Mouse (Mus musculus) thymus, postnatal 25 days (tissue): ENCODE measurements around the gene Krcc1.
"Not testable (repeated sequence)": the region's sequence is repeated elsewhere in the genome, so short reads cannot be mapped to it uniquely, and the experiment has no call there.

Experiments
- DNase-seq: peaks from one replicate; pipeline ENCODE4 v3.0.0; 2022

The Krcc1 gene

DNA sequence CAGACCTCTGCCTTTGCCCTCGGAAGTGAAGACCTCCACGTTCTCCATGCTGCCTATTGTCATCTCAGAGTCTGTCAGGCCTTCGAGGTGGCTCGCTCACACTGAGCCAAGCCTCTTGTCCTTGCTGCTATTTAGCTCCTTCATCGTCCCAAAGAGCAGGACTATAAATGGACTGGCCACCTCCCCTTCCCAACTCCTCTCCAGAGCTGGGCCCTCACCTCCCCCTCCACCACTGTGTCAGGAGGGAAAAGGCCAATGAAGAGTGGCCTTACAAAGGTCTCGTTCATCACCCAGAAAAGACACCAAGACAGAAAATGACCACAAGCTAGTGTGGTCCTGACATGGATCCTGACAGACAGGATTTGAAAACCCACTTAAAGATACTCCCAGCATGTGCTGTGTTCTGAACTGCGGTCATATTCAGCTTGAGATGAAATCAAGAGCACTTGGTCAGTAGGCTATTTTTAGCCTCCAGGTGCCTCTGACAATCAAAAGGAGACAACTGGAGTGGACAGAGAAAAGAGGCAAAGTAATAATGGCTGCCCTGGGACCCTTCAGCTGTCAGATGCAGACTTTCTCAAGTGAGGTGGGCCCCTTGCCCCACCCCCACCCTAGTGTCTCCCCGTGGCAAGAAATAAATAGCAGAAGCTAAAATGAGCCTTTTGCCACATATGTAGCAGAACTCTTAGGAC, 9.2 kb upstream of the Krcc1 start:
- DNase-seq: no peak

DNA sequence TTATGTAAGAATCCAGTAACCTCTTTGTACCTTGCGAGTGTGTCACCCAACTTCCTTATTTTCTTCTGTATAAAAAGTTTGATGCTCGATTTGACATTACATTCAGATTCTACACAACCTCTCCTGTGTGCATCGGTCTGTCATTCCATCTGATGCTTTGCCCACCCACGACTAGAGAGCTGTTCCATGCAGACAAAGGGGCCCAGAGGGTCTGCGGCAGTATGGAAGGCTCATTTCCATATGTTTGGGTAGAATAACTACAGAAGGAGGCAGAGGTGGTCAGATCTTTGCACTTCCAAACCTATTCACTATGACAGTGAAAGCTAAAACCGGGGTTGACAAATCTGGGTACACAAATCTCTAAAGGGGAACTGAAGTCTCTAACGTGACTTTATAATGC, 3.9 kb upstream of the Krcc1 start:
- not testable (repeated sequence) for DNase-seq

DNA sequence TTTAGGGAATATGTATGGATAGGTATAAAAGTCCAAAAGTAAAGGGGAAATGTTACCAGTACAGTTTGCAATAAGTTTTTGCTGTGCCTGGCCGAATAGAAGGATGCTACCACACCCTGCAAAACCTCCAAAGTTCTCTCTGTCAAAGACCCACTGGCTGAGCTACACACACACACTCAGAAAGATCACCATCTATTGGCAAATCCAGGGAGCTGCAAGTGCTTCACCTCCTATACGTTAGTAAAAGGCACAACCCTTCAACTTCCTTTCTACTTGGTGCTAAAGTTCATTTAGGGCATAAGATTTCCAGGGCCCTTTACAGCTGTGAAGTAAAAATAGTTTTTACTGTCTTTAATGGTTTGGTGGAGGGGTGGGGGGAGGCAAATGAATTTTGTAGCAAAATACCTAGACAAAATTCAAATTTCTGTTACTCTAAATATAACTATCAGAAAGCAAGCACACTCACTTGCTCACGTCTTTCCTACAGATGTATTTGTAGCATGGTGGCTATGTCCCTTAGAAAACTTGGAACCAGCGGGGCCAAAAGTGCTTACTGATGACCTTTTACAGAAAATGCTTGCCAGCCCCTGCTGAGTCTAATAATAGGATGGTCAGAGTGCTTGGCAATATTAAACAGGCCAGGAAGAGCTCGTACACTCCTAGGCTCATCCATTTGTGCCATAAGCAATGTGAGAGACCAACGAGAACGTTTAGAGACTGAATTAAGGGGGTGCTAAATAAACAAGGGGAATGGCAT, 2.4 kb upstream of the Krcc1 start:
- peak; percentile 52 for DNase-seq

DNA sequence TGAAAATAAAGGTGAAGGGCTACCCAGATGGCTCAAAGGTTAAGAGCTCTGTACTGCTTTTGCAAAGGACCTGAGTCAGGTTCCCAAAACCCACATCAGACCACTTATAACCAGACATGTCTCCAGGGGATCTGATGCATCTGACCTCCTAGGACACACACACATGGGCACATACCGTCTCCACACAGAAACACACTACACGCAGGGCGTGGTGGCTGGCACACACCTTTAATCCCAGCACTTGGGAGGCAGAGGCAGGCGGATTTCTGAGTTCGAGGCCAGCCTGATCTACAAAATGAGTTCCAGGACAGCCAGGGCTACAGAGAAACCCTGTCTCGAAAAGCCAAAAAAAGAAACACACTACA, 1.8 kb upstream of the Krcc1 start:
- DNase-seq: not testable (repeated sequence)

DNA sequence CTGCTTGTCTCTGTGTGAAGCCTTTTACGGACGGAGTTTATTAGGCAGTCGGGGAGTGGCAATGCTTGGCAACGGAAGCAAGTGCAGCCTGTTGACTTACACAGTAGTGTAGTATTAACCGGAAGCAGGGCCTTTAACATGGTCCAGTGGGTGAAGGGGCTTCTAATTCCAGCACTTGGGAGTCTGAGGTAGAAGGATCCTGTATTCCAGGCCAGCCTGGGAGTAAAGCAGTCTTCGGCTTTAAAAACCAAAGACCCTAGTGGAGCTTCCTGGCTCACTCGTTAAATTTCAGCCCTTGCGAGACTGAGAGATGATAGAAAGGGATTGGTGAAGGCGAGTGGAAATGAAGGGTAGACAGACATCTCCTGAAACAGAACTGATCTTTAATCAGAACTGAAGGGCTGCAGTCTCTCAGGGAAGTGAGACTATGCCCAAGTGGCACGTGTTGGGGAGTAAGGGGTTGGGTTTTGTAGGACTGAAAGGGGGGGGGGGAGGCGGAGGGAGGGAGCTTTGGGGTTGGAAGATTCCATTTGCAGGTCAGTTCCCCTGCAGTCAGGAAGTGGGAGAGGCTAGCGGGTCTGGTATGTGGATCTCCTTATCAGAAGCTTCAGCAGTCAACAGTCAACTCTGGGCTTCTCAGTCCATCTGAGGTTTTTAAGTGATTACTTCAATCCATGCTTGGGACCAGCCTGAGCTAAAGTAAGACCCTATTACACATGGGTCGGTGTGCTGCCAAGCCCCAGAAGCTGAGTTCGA, 998 bp upstream of the Krcc1 start:
- DNase-seq: peak; percentile 34

DNA sequence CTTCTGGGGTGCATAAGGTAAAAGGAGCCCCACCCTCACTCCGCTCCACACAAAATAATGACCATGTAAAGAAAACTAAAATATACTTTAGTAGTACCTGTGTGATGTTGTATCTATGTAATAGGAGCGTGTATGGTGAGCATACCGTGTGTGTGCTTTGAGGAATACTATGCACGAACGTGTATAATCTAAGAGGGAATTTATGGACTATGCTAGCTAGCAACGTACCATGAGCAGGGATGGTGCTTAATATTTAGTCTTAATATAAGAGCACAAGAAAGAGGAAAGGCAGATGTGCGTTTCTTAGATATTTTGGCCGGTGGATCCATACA, 454 bp upstream of the Krcc1 start:
- DNase-seq: no peak

DNA sequence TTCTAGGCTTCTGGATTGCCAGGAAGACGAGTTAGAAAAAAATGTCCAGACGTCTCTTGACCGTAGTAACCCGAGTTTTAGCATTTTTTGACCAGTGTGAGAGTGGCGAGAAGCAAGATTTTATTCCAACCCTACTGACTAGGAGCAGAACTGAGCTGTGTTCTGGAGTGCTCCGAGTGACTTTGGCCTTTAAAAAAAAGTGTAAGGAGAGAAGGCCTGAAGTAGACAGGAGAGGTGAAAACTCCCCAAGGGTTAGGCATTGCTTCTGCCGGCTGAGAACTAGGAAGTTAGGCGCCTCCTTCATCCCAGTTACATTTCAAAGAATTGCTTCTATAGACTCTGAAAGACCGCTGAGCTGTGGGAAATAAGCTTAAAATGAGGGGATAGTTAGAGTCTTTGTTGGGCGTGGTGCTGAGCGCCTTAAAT, 852 bp downstream of the Krcc1 start:
- DNase-seq: peak; percentile 42

DNA sequence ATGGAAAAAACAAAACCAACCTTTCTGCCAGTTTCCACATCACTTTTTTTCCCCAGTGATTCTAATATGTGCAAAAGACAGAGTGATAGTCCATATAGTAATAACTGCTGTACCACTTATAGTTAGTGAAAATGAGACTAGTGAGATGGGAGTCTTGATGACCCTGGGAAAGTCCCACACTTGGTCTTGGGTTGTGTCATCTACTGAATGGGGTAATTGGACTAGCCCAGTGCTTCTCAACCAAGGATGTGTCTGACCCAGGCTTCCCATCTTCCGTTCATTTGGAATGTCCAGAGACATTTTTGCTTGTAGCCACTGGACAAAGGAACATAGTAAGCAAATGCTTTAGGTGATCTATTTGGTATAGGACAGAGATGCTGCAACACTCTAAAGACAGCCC, 2.2 kb downstream of the Krcc1 start:
- no peak for DNase-seq

DNA sequence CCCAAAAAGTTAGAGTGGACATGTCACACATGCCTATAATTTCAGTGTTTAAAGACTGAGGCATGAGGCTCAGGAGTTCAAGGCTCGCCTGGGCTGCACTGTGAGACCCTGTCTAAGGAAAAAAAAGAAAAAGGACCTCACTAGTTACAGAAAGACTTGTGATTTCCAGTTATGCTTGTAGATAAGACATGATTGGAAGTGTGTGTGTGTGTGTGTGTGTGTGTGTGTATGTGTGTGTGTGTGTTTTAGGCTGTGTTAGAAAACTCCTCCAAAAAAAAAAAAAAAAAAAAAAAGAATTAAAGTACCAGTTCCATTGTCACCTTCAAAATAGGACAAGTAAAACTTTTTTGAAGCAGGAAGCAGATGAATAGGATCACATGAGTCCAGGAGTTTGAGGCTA, 3.1 kb downstream of the Krcc1 start:
- DNase-seq: no peak

DNA sequence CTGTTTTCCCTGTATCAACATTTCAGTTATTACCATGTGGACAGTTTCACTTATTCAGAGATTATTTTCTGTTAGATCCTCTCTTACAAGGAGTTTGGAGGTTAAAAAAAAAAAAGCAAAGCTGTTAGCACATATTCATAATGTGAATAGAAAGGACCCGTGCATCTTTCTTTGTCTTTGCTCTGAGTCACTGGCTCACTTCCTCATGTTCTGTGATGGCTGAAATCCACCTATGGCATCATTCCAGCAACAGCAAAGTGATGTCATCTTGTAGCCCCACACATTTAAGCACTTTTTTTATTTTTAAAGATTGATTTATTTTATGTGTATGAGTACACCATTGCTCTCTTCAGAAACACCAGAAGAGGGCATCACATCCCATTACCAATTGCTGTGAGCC, 7.9 kb downstream of the Krcc1 start:
- no peak for DNase-seq

DNA sequence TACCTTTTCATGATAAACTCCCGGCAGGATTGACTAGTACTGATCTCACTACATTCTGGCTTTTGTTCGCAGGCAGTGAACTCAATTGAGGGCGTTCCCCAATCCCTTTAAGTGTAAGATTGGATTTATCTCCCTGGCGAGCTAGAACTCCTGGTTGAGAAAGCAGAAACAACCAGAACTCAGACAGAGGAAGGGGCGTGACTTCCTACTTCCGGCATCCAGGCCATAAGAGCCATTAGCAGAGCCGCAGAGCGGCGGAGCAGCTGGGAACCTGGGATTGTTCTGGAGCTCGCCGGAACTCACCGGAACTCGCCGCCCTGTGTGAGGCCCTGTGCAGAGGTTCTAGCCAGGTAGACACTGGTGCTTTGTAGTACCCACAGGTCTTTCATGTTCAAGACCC, 22.0 kb downstream of the Krcc1 start:
- no peak for DNase-seq

DNA sequence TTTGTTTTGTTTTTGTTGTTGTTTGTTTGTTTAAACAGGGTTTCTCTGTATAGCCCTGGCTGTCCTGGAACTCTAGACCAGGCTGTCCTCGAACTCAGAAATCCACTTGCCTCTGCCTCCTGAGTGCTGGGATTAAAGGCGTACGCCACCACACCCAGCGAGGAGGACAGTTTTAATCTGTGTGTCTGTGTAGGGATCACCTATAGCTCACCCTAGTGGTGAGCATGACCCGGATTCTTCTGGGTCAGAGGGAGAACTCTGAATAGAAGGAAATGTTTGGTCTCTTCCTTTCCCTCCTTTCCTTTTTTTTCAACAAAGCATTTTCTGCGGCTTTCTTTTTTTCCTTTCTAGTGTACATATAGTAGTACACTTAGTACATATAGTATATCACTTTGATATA, 23.8 kb downstream of the Krcc1 start:
- no peak for DNase-seq

DNA sequence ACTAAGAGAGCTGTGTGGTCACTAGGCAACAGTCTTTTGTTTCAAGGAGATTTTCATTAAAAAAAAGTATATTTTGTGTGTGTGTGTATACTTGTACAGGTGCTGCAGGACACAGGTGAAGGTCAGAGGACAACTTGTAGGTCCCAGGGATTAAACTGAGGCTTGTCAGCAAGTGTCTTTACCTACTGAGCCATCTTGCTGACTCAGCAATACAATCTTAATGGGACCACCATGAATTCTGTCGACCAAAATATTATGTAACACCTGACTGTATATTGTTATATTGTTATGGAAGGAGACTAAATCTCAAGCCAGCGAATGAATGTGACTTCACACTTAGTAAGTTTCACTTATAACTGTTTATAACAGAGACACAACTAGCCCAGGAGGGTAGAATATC, 26.6 kb downstream of the Krcc1 start:
- DNase-seq: no peak

DNA sequence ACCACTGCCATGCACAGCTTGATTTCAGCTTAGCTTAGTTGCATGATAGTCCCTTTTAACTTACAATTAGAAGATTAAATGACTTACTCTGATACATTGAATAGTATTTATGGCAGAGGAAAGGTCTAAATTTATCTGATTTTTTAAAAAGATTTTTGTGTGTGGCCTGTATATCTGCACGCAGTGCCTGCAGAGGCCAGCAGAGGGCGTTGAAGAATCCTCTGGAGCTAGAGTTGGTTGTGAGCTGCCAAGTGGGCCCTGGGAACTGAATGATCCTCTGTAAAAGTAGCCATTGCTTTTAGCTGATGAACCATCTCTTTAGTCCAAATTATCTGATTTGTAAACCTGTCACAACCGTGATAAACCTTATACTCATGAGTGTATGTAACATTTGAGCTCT, 27.3 kb downstream of the Krcc1 start:
- peak; percentile 72 for DNase-seq

DNA sequence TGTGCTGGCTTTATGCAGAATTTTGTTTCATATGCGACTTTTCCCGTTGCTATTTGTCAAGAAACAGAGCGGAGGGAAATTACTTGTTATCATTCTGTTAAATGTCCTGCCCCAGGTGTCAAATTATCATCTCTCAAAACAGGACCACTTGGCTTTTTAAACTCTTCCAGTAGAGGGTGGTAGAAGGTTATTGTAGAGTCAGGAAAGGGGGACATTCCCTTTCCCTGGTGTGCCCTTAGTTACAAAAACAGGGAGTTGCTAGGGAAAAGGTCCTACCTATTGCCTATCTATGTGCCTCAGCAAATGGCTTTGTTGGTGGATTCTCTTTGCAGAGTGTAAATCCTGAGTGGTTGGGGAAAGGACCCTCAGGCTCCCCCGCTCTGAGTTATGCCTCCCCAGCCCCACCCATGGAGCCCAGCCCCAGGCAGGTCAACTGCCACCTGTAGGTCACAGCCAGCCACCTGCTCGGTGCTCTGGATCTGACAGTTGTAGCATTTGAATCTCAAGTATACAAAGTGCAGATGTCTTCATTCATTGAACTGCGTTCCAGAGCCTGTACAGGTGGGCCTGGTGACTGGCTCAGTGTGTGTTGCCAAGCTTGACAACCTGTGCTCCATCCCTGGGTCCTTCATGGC, 30.7 kb downstream of the Krcc1 start:
- peak; percentile 89 for DNase-seq

DNA sequence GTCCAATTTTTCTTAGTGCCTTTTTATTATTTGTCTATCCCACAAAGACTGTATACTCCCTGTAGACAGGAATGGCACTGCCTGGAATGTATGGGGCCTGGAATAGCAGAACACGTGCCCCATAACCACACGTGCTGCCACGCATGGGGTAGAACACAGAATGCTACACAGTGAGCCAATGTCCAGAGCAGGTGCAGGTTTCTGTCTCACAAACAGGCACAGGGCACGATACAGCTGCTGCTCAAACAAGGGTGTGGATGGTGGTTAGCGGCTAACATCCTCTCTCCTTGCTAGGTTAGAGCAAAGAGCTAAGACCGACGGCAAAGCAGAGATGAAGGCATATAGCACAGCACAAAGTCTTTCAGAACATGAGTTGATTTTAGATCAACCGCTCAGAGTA, 36.0 kb downstream of the Krcc1 start:
- peak; percentile 79 for DNase-seq

DNA sequence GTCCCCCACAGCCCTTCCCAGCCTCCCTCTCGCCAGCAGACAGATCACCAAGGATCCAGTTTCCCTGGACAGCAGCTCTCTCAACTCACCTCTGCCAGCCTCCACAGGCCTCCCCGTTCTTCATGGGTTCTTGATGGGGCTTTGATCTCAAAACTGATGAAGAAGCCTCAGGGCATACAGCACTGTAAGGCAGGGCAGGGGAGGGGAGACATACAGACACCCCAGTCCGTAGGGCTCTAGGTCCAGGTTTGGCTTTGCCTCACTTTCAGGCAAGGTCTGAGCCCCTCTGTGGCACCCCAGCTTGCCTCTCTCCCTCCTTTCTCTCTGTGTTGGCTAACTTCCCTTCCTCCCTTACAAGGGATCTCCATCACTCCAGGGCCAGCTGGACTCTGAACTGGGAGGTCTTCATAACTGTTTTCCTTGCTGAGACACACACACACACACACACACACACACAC, 50.4 kb downstream of the Krcc1 start, which contains the start of gene Smyd1:
TSS of gene Smyd1 (minus strand) at position 408 of the 458 bp plus-strand sequence.
- DNase-seq: peak; percentile 60

DNA sequence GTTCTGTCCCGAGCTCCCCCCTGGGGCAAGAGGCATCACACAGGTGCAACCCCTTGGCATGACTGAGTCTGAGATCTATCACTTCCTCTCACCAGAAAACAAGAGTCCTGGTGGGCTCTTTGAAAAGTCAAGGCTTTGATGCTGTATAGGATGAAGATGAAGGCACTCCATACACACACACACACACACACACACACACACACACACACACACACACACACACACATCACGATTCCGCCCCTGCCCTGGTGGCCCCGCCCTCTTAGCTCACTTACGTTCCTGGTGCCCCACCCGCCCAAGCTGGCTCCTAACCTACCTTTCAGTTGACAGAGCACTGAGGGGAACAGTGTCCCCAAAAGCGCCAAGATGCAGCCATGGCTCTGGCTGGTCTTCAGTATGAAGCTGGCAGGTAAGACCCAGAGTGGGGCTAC, 51.0 kb downstream of the Krcc1 start, which contains the start of gene Cd8b1:
TSS of gene Cd8b1 (plus strand) at position 298 of the 431 bp plus-strand sequence.
- peak; percentile 92 for DNase-seq

DNA sequence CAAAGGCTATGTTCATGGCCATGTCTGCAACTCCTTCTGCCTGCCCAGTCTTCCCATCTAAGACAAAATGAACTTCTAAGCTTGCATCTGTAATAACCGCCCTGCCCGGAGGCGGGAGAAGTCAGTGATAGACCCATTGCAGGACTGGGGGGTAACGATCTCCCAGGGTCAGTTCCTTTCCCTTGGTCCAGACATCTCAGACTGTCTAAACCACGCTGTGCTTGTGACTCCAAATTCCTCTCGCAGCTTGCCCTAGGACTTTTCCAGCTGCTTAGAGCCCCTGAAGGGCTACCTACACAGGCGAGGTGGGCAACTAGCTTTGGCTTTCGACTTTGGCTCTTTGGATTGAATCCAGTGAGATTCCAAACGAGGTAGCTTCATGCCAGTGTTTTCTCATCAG, 53.3 kb downstream of the Krcc1 start:
- DNase-seq: peak; percentile 59

DNA sequence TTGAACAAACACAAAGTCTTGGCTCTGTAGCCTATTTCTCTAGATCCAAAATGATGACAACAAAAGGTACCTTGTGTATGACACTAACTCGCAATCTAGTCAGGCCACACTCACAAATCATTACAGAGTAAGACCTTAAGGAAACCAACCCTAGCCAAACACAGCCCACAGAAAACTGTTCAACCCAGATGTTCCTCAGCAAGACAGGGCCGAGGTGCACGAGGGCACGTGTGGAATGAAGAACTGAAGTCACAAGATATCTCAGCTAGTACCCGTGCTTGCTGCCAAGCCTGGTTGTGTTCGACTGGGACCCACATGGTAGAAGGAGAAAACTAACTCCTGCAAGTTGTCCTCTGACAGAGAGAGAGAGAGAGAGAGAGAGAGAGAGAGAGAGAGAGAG, 58.4 kb downstream of the Krcc1 start:
- peak; percentile 59 for DNase-seq

DNA sequence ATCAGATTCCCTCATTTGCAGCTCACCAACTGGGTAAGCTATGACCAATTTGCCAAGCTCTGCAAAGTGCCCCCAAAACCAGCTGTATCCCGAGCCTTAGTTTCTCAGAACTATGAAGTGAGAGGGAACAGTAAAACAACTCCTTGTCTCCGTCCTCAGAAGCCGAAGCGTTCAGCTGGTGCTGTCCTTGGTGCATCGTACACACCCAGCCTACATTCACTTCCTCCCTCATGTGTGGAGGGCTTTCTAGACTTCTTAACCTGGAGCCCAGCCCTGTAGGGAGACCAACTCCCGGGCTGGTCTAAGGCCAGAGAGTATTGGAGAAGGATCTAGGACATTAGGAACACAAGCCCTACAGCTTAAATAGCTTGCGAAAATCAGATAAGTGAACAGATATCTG, 59.0 kb downstream of the Krcc1 start:
- DNase-seq: peak; percentile 62

DNA sequence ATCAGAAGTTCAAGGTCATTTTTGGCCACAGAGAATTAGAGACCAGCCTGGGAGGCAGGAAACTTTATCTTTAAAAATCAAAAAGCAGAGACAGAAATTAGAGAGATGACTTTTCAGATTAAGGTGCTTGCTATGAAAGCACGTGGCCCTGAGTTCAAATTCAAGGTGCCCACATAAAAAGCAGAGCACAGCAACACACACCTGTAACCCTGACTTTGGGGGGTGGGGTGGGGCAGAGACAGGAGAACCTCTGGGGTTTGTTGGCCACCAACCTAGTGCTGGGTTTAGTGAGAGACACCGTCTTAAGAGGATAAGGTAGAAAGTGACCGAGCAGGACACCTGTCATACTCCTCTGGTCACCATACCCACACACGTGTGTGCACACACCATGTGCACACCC, 60.0 kb downstream of the Krcc1 start:
- peak; percentile 75 for DNase-seq
